Mouse (Mus musculus) cerebellum, adult 8-10 months (tissue): ENCODE measurements around the gene Rexo5.

Source experiments
- DNase-seq: peaks from one replicate; pipeline ENCODE4 v3.0.0; 2022

Gene Rexo5

GRCm38 (mm10) chr7:119847396-119847795 is 53.6 kb downstream of the Rexo5 start:
- no peak for DNase-seq

DNA sequence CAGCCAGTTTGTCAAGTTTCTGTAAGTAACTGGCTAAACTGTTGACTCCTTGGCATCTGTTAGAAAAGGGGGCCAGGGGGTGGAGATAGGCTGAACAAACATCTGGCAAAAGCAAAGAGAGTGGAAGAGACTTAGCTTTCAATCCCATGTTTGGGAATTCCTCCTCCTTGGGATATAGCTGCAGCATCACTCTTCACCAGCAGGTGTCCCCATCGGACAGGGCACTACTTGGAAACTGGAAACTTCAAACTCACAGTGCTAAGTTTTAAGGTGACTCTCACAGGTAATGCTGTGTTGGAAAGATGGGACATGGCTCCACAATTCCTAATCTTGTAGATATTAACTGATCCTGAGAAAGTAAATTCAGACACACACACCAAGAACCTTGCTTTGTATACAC is 55.3 kb downstream of the Rexo5 start:
- DNase-seq = peak; percentile 59

DNA sequence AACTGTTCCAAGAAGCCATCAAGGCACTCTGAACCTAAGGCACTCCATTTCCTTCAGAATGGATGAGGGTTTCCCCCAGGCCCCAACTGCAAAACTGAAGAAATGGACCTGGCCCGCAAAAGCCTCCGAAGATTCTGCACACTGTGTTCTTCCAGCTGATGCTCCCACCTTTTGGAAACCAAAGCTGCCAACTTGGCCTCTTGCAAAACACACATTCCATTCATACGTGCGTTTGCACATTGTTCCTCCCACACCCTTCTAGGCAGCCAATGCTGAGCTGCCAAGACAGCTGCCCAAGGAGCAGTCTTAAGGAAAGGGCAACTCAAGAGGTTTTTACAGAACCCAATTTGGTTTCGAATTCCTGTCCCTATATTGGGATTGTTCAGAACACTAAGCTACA is 56.9 kb downstream of the Rexo5 start:
- DNase-seq = no peak

GRCm38 (mm10) chr7:119852494-119852893 is 58.7 kb downstream of the Rexo5 start:
- no peak for DNase-seq

DNA sequence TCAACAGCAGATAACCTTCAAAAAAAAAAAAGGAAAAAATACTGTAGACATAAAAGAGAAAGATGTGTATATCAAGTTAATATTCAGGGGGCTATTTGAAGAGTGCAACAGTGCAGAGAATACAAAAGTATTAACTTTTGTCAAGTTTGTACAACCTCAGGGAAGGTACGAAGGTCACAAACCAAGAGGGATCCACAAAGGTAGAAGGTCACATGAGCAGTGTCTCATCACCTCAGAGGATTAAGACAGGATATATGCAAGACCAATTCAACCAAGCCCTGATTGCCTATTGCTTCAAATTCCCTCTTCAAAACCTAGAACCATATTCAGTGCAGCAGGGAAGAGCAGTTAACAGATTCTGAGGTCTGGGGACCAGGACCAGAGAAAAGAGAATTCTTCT is 59.4 kb downstream of the Rexo5 start:
- no peak for DNase-seq

DNA sequence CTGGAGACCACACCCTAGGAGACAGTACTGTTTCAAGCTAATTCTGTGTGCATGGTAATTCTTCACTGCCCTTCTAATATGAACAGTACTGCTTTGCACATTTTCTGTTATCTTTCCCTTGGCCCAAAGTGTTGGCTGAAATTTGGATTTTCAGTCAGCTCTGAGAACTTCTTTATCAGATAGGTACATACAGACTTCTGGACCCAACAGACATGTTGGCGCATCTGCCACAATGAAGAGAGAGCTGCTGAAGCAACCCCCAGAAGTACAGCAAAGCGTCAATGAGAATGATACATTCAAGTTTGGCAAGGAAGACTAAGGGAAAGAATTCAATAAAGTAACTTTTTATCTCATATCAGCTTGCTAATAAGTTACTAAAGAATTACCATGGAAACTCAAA is 60.6 kb downstream of the Rexo5 start:
- no peak for DNase-seq

DNA sequence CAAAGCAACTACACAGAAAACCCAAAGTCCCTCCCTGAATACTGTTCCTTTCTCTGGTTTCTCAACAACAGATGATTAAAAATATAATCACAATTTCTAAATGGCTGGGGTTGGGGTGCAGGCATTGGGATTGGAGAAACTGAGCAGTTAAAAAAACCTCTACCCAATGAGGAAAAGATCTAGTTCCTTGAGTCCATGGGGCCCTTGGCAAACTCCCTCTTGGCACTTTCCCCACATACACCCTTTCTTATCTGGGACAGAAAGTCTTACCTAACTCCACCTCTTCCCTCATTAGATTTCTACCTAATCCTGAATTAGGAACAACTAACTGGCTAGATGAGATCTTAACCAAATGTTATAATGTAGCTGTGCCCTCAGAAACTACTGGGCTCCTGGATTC is 61.2 kb downstream of the Rexo5 start:
- DNase-seq = no peak

DNA sequence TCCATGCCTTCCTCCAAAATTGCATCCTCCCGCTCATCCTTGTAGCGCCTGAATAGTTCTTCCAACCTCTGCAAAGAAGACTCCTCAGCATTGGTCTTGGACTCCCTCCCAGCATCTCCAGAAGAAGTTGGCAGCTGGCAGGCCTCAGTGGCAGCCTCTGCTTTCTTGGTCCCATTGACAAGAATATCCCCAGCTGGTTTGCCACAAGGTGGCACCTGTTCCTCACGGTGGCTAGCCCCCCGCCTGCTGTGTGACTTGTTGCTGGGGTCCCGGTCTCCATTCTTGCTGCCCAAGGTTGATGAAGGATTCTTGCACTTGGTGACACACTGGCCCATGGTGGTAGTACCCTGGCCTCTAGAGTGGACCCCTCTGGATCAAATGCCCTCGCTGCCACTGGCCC is 65.7 kb downstream of the Rexo5 start:
- no peak for DNase-seq

DNA sequence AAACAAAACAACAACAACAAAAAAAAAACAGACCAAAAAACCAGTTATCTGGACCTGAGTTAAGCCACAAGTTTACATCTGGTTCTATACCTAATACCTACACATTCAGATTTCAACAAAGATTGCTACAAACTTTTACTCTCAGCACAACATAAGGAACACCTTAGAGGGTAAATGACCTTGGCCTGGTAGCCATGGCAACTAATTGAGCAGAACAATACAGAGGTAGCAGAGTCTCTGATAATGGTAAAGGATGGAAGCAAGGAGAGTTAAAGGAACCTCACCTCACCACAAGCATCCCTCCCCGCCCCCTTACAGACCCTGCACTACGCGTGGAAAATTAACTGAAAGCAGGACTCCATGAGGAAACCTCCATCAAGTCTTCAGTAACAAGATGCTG is 66.3 kb downstream of the Rexo5 start:
- no peak for DNase-seq

- DNase-seq = no peak
Observed at GRCm38 (mm10) chr7:119860554-119860953, 66.7 kb downstream of the Rexo5 start.

DNA sequence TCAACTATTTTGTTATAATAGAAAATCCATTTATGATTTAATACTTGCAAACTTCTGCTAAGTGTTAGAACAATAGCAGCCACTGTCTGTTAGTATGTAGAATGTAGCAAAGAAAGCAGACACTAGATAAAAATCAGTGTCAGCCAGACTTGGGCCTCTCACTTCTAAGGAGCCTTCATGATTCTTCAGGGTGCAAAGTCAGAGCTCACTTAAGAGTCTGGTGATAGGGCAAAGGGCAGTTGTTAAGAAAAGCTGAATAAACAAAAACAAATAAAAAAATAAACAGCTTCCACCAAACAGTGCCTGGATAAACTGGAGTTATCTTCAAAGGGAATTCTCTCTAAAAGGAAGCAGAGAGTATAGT is 67.1 kb downstream of the Rexo5 start:
- no peak for DNase-seq

DNA sequence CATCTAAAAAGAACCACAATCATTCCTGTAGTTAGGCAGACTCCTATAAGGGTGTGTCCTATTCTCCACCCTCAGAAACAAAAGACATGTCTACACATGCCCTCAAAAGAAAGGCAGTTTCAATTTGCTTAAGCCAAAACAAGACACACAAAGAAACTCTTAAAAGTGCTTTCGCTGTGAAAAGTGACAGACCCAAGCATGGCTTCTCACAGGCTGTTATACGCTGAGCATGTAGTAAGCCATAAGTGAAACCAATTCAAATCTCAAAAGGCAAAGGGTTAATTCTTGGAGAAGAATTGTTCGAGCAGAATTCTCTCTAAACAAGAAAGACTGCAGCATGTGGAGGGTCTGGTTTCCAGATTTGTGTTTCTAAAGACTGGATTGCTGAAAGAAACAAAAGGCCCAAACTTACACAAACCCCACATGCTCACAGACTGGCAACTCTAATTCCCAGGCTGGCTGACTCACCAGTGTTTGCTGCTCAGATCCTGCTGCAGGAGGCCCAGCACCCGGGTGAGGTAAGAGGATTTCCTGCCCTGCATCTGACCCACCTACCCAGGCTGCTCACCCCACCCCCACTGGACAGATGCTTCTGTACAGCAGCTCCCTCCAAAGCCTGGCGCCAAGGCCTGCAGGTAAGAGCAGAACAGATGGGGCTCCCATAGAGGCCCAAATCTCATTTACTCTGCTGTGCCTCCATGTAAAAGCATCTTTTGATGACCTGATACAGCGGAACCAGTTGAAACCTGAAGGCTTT is 67.7 kb downstream of the Rexo5 start:
- peak; percentile 22 for DNase-seq

DNA sequence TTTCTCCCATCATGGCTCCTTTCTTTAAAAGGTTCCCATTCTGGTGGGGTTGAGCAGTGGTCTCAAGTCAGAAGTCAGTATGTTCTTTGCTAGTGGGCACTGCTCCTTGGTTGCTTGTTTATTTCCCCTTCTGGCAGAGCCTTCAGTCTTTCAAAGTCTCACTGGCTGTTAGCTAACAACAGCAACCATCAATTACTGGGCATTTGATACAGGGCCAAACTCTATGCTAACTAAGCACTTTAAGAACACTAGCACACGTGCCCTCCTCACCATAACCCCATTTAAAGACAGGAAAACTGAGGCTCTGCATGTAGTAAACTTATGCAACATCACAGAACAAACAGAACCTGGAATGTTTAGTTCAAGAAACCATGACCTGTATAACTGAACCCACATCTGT is 68.4 kb downstream of the Rexo5 start:
- DNase-seq = no peak

GRCm38 (mm10) chr7:119864500-119864899 is 70.7 kb downstream of the Rexo5 start:
- DNase-seq = no peak

DNA sequence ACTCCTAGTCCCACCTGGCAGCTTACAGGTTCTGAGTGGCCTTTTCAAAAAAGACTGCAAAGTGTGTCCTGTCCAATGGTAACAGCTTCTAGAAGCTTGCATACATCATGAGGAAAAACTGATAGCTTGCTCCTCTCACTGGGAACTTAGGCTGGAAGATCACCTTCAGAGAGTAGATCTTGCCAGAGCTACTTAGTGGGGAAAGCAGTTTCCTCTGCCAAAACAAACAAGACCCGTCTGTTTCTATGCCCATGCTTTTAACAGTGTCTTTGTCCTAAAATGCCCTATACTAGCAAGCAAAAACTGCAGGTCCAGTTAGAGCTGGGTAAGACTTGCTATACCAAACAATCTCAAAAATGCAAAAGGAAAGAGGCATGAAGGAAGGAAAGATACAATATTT is 72.3 kb downstream of the Rexo5 start:
- DNase-seq = no peak

DNA sequence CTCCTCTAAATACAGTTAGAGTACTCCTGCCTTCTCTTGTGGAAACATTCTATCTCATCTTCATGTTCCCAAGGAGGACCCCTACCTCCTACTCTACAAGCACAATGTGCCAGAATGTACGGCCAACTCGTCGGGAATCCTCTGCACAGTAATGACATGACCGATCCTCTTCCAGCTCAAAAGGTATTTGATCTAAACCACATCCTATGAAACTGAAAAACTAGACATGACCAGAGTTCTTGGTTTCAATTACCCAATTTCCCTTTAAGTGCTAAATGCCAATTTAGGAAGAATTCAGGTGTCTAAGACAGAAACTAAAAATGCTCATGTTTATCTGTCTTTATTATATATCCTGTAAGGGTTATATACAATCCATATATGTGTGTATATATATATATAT is 78.4 kb downstream of the Rexo5 start:
- no peak for DNase-seq

DNA sequence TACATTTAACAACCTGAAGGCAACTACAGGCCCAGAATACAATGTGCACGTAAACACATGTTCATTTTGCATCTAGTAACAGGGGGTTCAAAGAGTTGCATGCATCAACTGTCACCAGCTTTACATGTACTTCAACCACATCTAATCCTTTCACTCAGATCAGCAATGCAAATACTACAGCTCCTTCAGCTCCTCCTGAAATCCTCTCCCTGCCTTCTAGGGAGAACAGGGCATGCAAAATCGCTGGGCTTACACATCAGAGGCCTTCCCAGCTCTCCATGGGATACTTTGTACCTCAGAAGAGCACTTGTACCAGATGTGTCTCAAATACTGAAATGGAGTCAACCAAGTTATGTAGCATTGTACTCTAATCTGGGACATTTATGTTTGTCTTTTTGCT is 79.2 kb downstream of the Rexo5 start:
- DNase-seq = no peak

DNA sequence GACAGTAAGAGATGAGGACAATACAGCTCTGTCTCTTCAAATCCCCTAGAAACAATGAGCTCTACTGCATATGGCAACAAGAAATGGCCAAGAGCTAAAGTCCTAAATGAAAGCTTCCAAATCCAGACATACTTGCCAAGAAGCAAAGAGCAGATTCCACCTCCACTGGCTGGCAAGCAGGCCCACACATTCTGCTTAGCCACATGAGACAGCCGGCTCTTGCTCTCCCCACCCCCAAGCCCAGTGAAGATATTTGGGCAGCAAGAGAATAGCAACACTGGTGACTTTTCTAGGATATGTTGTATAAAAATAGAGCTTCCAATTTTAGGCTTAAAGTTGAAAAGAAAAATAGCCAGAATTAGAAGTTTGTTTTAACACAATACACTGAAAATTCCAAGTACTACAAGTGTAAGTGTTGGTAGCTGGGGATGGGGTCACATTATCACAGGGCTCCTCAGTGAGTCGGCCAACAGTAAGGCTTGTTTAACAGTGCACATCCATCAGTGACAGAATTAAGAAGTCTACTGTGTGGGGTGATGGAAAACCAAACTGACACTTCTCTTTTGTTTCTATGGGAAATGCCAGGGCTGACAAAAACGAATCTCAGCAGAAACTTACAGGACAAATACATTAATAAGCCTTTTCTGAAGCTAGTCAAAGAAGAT is 82.1 kb downstream of the Rexo5 start:
- peak; percentile 21 for DNase-seq

- DNase-seq = no peak
Observed at GRCm38 (mm10) chr7:119879171-119879570, 85.4 kb downstream of the Rexo5 start.

DNA sequence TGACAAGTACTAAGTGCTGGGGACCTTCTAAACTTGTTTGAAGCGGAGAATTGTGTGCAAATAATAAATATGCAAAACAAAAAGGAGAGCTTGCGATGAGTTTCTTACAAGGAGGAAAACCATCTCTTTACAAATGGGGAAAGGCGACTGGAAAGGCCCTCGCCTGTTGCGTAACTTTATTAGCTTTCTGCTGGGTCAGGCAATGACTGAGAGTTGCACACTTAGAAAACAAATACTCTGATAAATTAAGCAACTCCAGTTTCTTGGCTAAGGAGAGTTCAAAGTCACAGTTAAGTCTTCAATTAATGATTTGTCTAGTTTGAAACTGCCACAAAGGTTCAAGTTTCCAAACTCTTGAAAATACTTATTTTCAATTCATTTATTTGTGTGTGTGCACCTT is 86.5 kb downstream of the Rexo5 start:
- no peak for DNase-seq

DNA sequence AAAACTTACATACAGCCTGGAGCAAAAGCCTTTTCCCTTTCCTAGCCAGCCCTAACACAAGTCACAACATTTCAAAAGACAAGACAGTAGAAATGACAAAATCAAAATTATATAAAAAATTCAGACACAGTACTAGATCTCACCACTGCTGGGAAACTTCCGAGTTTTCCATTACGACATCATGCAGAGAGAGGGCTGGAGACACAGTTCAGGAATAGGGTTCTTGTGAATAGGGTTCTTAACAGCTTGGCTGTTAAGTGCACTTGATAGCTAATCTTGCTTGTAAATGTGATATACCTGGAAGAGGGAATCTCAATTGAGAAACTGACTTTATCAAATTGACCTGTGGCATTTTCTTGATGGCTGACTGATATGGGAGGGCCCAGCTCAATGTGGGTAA is 87.4 kb downstream of the Rexo5 start:
- no peak for DNase-seq

GRCm38 (mm10) chr7:119887887-119888286 is 94.1 kb downstream of the Rexo5 start:
- no peak for DNase-seq

GRCm38 (mm10) chr7:119892198-119892597 is 98.4 kb downstream of the Rexo5 start:
- no peak for DNase-seq

DNA sequence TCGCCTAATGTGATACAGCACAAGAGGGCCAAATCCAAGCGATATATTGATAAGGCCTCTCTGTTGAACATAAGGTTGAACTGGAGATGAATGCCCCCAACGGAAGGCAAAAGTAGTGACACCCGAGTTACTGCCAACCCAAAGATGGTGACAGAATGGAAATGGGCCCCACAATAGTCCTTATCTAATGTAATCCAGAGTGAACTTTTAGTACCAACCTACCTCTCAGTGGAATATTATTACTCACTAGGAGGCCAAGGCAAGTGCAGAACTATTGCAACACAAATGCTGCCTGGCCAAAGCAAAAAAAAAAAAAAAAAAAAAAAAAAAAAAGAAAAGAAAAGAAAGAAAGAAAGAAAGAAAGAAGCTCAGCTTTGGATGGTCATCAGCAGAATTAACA is 98.9 kb downstream of the Rexo5 start:
- no peak for DNase-seq
